Mouse (Mus musculus): ENCODE results near the gene Bhlhe23. TPM values are rescaled to one million over a fixed set of nuclear protein-coding genes. Genes with fewer than 3 reads are reported as not detected.
A peak's percentile ranks its signal among the peaks of the same experiment; 100 is the strongest.

The Bhlhe23 gene
- 0.08 and 0.14 TPM in 2 replicates for polyA plus RNA-seq (2015; fragmentation: Nextera tagmentation; extraction: Ambion mirVana)

- Histone ChIP-seq H3K9me3 (no peaks in the 10 kb centered on the region), H3K27ac (no peak within 1 kb of the TSS), H3K4me1 (0 out of 2 replicates have a peak, but pooled peaks cover 4% of the 10 kb centered on the region), H3K9ac (no peak within 1 kb of the TSS), H3K36me3 (no peaks in the 10 kb centered on the region), H3K4me3 (replicated peaks) (peak within 1 kb of the TSS; percentile 18; the same call in 1 of the 2 replicates), H3K27me3 (replicated peaks) (peaks cover 85% of the 10 kb centered on the region), H3K4me2 (peak within 1 kb of the TSS; percentile 42)
- ATAC-seq (ENCODE audit: insufficient read depth, low FRiP score, low read depth): no peak
- 2% methylated on average over 28 of the region's 28 CpGs for WGBS
These were observed at the start of gene Bhlhe23 for GRCm38 (mm10) chr2:180776793-180777192. Gene Bhlhe23 (minus strand): TSS chr2:180776900.

- no peaks in the 10 kb centered on the region for H3K4me1 ChIP-seq
- 54% methylated on average over 11 of the region's 11 CpGs for WGBS
- H3K36me3 ChIP-seq: no peaks in the 10 kb centered on the region
- no peak for ATAC-seq (ENCODE audit: insufficient read depth, low FRiP score, low read depth)
- H3K27ac ChIP-seq: no peak overlapping the region
- H3K9ac ChIP-seq: no peak overlapping the region
- H3K4me3 ChIP-seq (replicated peaks): no peak overlapping the region
- no peak overlapping the region for H3K4me2 ChIP-seq
- no peaks in the 10 kb centered on the region for H3K27me3 ChIP-seq (replicated peaks)
- H3K9me3 ChIP-seq: no peaks in the 10 kb centered on the region
These were observed 48.6 kb upstream of the Bhlhe23 start for GRCm38 (mm10) chr2:180825147-180825941.

- no peak for ATAC-seq (ENCODE audit: insufficient read depth, low FRiP score, low read depth)
- Histone ChIP-seq H3K4me3 (replicated peaks) (no peak overlapping the region), H3K27me3 (replicated peaks) (no peaks in the 10 kb centered on the region), H3K9me3 (no peaks in the 10 kb centered on the region), H3K4me1 (no peaks in the 10 kb centered on the region), H3K4me2 (no peak overlapping the region), H3K27ac (no peak overlapping the region), H3K36me3 (no peaks in the 10 kb centered on the region), H3K9ac (no peak overlapping the region)
- WGBS: 76% methylated on average over 4 of the region's 4 CpGs
These were observed 48.0 kb upstream of the Bhlhe23 start for GRCm38 (mm10) chr2:180824724-180825123.

- 64% methylated on average over 4 of the region's 4 CpGs for WGBS
These were observed 47.4 kb upstream of the Bhlhe23 start for GRCm38 (mm10) chr2:180824061-180824460.

GRCm38 (mm10) chr2:180822476-180822875, 45.8 kb upstream of the Bhlhe23 start:
- WGBS: 24% methylated on average over 6 of the region's 6 CpGs
- Histone ChIP-seq H3K4me2 (no peak overlapping the region), H3K4me3 (replicated peaks) (no peak overlapping the region), H3K36me3 (no peaks in the 10 kb centered on the region), H3K27me3 (replicated peaks) (no peaks in the 10 kb centered on the region), H3K27ac (no peak overlapping the region), H3K9me3 (no peaks in the 10 kb centered on the region), H3K9ac (no peak overlapping the region), H3K4me1 (no peaks in the 10 kb centered on the region)
- ATAC-seq (ENCODE audit: insufficient read depth, low FRiP score, low read depth): no peak

More at GRCm38 (mm10) chr2:180824061-180824460, 47.4 kb upstream of the Bhlhe23 start:
- ATAC-seq (ENCODE audit: insufficient read depth, low FRiP score, low read depth): no peak
- Histone ChIP-seq H3K27me3 (replicated peaks) (no peaks in the 10 kb centered on the region), H3K4me3 (replicated peaks) (no peak overlapping the region), H3K9ac (no peak overlapping the region), H3K4me1 (no peaks in the 10 kb centered on the region), H3K9me3 (no peaks in the 10 kb centered on the region), H3K4me2 (no peak overlapping the region), H3K27ac (no peak overlapping the region), H3K36me3 (no peaks in the 10 kb centered on the region)

- no peak overlapping the region for H3K9ac ChIP-seq
- H3K4me2 ChIP-seq: no peak overlapping the region
- H3K4me1 ChIP-seq: no peaks in the 10 kb centered on the region
- H3K9me3 ChIP-seq: no peaks in the 10 kb centered on the region
- H3K4me3 ChIP-seq (replicated peaks): no peak overlapping the region
- no peaks in the 10 kb centered on the region for H3K27me3 ChIP-seq (replicated peaks)
- no peak for ATAC-seq (ENCODE audit: insufficient read depth, low FRiP score, low read depth)
- H3K27ac ChIP-seq: no peak overlapping the region
- 90% methylated on average over 2 of the region's 2 CpGs for WGBS
- H3K36me3 ChIP-seq: no peaks in the 10 kb centered on the region
These were observed 42.8 kb upstream of the Bhlhe23 start for GRCm38 (mm10) chr2:180819504-180819903.

GRCm38 (mm10) chr2:180816440-180817065, 39.9 kb upstream of the Bhlhe23 start:
- no peak overlapping the region for H3K4me2 ChIP-seq
- no peaks in the 10 kb centered on the region for H3K9me3 ChIP-seq
- no peak for ATAC-seq (ENCODE audit: insufficient read depth, low FRiP score, low read depth)
- H3K27ac ChIP-seq: no peak overlapping the region
- no peaks in the 10 kb centered on the region for H3K36me3 ChIP-seq
- no peak overlapping the region for H3K4me3 ChIP-seq (replicated peaks)
- WGBS: 56% methylated on average over 6 of the region's 6 CpGs
- no peak overlapping the region for H3K9ac ChIP-seq
- H3K27me3 ChIP-seq (replicated peaks): no peaks in the 10 kb centered on the region
- no peaks in the 10 kb centered on the region for H3K4me1 ChIP-seq

- Histone ChIP-seq H3K36me3 (no peaks in the 10 kb centered on the region), H3K27me3 (replicated peaks) (0 out of 2 replicates have a peak, but pooled peaks cover 4% of the 10 kb centered on the region), H3K27ac (no peak overlapping the region), H3K4me3 (replicated peaks) (no peak overlapping the region), H3K9me3 (no peaks in the 10 kb centered on the region), H3K4me2 (no peak overlapping the region), H3K9ac (no peak overlapping the region), H3K4me1 (no peaks in the 10 kb centered on the region)
- 58% methylated on average over 4 of the region's 4 CpGs for WGBS
- ATAC-seq (ENCODE audit: insufficient read depth, low FRiP score, low read depth): no peak
These were observed 37.4 kb upstream of the Bhlhe23 start for GRCm38 (mm10) chr2:180813982-180814568.

GRCm38 (mm10) chr2:180811002-180811401, 34.3 kb upstream of the Bhlhe23 start:
- no peak for ATAC-seq (ENCODE audit: insufficient read depth, low FRiP score, low read depth)
- no peaks in the 10 kb centered on the region for H3K36me3 ChIP-seq
- no peak overlapping the region for H3K4me3 ChIP-seq (replicated peaks)
- no peaks in the 10 kb centered on the region for H3K9me3 ChIP-seq
- H3K27me3 ChIP-seq (replicated peaks): 0 out of 2 replicates have a peak, but pooled peaks cover 4% of the 10 kb centered on the region
- no peak overlapping the region for H3K27ac ChIP-seq
- WGBS: 42% methylated on average over 2 of the region's 2 CpGs
- no peaks in the 10 kb centered on the region for H3K4me1 ChIP-seq
- no peak overlapping the region for H3K4me2 ChIP-seq
- H3K9ac ChIP-seq: no peak overlapping the region

GRCm38 (mm10) chr2:180809510-180809909, 32.8 kb upstream of the Bhlhe23 start:
- Histone ChIP-seq H3K4me3 (replicated peaks) (no peak overlapping the region), H3K36me3 (no peaks in the 10 kb centered on the region), H3K9me3 (no peaks in the 10 kb centered on the region), H3K27ac (no peak overlapping the region), H3K27me3 (replicated peaks) (0 out of 2 replicates have a peak, but pooled peaks cover 4% of the 10 kb centered on the region), H3K9ac (no peak overlapping the region), H3K4me2 (no peak overlapping the region), H3K4me1 (no peaks in the 10 kb centered on the region)
- WGBS: 71% methylated on average over 10 of the region's 10 CpGs
- no peak for ATAC-seq (ENCODE audit: insufficient read depth, low FRiP score, low read depth)

- ATAC-seq (ENCODE audit: insufficient read depth, low FRiP score, low read depth): no peak
- H3K4me3 ChIP-seq (replicated peaks): no peak overlapping the region
- WGBS: 53% methylated on average over 1 of the region's 1 CpGs
- no peak overlapping the region for H3K27ac ChIP-seq
- H3K27me3 ChIP-seq (replicated peaks): 0 out of 2 replicates have a peak, but pooled peaks cover 9% of the 10 kb centered on the region
- no peaks in the 10 kb centered on the region for H3K36me3 ChIP-seq
- no peaks in the 10 kb centered on the region for H3K9me3 ChIP-seq
- H3K4me2 ChIP-seq: no peak overlapping the region
- H3K4me1 ChIP-seq: no peaks in the 10 kb centered on the region
- H3K9ac ChIP-seq: no peak overlapping the region
These were observed 29.3 kb upstream of the Bhlhe23 start for GRCm38 (mm10) chr2:180805966-180806365.

- WGBS: 46% methylated on average over 4 of the region's 4 CpGs
- Histone ChIP-seq H3K27me3 (replicated peaks) (0 out of 2 replicates have a peak, but pooled peaks cover under 1% of the 10 kb centered on the region), H3K4me2 (no peak overlapping the region), H3K4me3 (replicated peaks) (no peak overlapping the region), H3K27ac (no peak overlapping the region), H3K9ac (no peak overlapping the region), H3K4me1 (no peaks in the 10 kb centered on the region), H3K9me3 (no peaks in the 10 kb centered on the region), H3K36me3 (no peaks in the 10 kb centered on the region)
- no peak for ATAC-seq (ENCODE audit: insufficient read depth, low FRiP score, low read depth)
These were observed 19.3 kb upstream of the Bhlhe23 start for GRCm38 (mm10) chr2:180796008-180796407.

Measured in stomach, embryonic 15.5 days (tissue).